In genomic region chr2:163204548-163205261, GRCm38 (mm10) we compare ENCODE assay signal across 8 mouse cellular contexts. TPM values are rescaled to one million over a fixed set of nuclear protein-coding genes. Genes with fewer than 3 reads are reported as not detected.
DNase-seq lines count a peak whose midpoint lies in the region; ATAC-seq lines count a peak whose summit lies in the region.

No protein-coding gene starts in this region.

- 0 out of 2 replicates have a peak, but pooled peaks cover 6% of the 10 kb centered on the region for H3K9me3 ChIP-seq in kidney, embryonic 15.5 days (replicated peaks)
- peaks cover 15% of the 10 kb centered on the region for H3K9me3 ChIP-seq in hindbrain, embryonic 10.5 days
- no peaks in the 10 kb centered on the region for H3K9me3 ChIP-seq in liver, embryonic 15.5 days (replicated peaks)
- H3K9me3 ChIP-seq in neural tube, embryonic 15.5 days (replicated peaks), result 0 out of 2 replicates have a peak, but pooled peaks cover 3% of the 10 kb centered on the region

- ATAC-seq in kidney, embryonic 15.5 days (replicated peaks; ENCODE audit: low FRiP score), result peak; percentile 58
- no peak for ATAC-seq in liver, embryonic 15.5 days (ENCODE audit: insufficient read depth)
- ATAC-seq in neural tube, embryonic 15.5 days (ENCODE audit: low FRiP score), result peak; percentile 18; the same call in 1 of the 2 replicates

- DNase-seq in kidney, adult 11 months, result no peak
- DNase-seq in embryo, embryonic 11 days, result peak; percentile 73
- DNase-seq in hindbrain, embryonic 10.5 days (ENCODE audit: low spot score), result peak; percentile 56
- no peak for DNase-seq in frontal cortex, postnatal 36 days (ENCODE audit: low spot score in 2 of 2)
- no peak for DNase-seq in left cerebral cortex, adult 8-10 months (ENCODE audit: low spot score in 2 of 2)

- H3K27ac ChIP-seq in kidney, embryonic 15.5 days, result no peak overlapping the region
- peak overlapping the region; percentile 92 for H3K27ac ChIP-seq in hindbrain, embryonic 10.5 days
- no peak overlapping the region for H3K27ac ChIP-seq in liver, embryonic 15.5 days (replicated peaks)
- peak overlapping the region; percentile 45 for H3K27ac ChIP-seq in neural tube, embryonic 15.5 days (replicated peaks)

- peak overlapping the region; percentile 89 for H3K4me2 ChIP-seq in kidney, embryonic 15.5 days
- peak overlapping the region; percentile 69 for H3K4me2 ChIP-seq in liver, embryonic 15.5 days
- H3K4me2 ChIP-seq in neural tube, embryonic 15.5 days, result peak overlapping the region; percentile 82

- WGBS in kidney, embryonic 15.5 days, result under 1% methylated on average over 40 of the region's 45 CpGs
- WGBS in hindbrain, embryonic 10.5 days, result 1% methylated on average over 45 of the region's 45 CpGs
- 2% methylated on average over 45 of the region's 45 CpGs for WGBS in liver, embryonic 15.5 days (ENCODE audit: insufficient replicate concordance)
- WGBS in neural tube, embryonic 15.5 days, result 1% methylated on average over 45 of the region's 45 CpGs

- H3K9ac ChIP-seq in kidney, embryonic 15.5 days, result peak overlapping the region; percentile 33; the same call in 1 of the 2 replicates
- no peak overlapping the region for H3K9ac ChIP-seq in liver, embryonic 15.5 days
- H3K9ac ChIP-seq in neural tube, embryonic 15.5 days (replicated peaks), result peak overlapping the region; percentile 60

- peak overlapping the region; percentile 52 for H3K4me3 ChIP-seq in kidney, embryonic 15.5 days (replicated peaks)
- H3K4me3 ChIP-seq in hindbrain, embryonic 10.5 days, result peak overlapping the region; percentile 73
- H3K4me3 ChIP-seq in liver, embryonic 15.5 days (replicated peaks), result peak overlapping the region; percentile 48
- peak overlapping the region; percentile 49 for H3K4me3 ChIP-seq in neural tube, embryonic 15.5 days (replicated peaks)

- H3K4me1 ChIP-seq in kidney, embryonic 15.5 days, result peaks cover 34% of the 10 kb centered on the region
- peaks cover 53% of the 10 kb centered on the region for H3K4me1 ChIP-seq in hindbrain, embryonic 10.5 days (replicated peaks)
- peaks cover 22% of the 10 kb centered on the region for H3K4me1 ChIP-seq in liver, embryonic 15.5 days (replicated peaks)
- peaks cover 38% of the 10 kb centered on the region for H3K4me1 ChIP-seq in neural tube, embryonic 15.5 days

- H3K27me3 ChIP-seq in kidney, embryonic 15.5 days, result peaks cover 89% of the 10 kb centered on the region
- H3K27me3 ChIP-seq in hindbrain, embryonic 10.5 days (ENCODE audit: insufficient read depth, poor library complexity, severe bottlenecking), result peaks cover 74% of the 10 kb centered on the region
- peaks cover 70% of the 10 kb centered on the region for H3K27me3 ChIP-seq in liver, embryonic 15.5 days
- H3K27me3 ChIP-seq in neural tube, embryonic 15.5 days (replicated peaks), result peaks cover 50% of the 10 kb centered on the region

- H3K36me3 ChIP-seq in kidney, embryonic 15.5 days, result no peaks in the 10 kb centered on the region
- peaks cover 5% of the 10 kb centered on the region; the same call in 1 of the 2 replicates for H3K36me3 ChIP-seq in hindbrain, embryonic 10.5 days
- H3K36me3 ChIP-seq in liver, embryonic 15.5 days (replicated peaks), result no peaks in the 10 kb centered on the region
- H3K36me3 ChIP-seq in neural tube, embryonic 15.5 days, result no peaks in the 10 kb centered on the region

RNA-seq across cellular contexts. Expression of gene Tox2, which starts 1.8 kb away (rescaled TPM):
- polyA plus RNA-seq in kidney, embryonic 15.5 days (2015; fragmentation: Nextera tagmentation; extraction: Ambion mirVana), result 1.7 and 2.7 TPM in 2 replicates
- polyA plus RNA-seq in hindbrain, embryonic 10.5 days (2016; fragmentation: Nextera tagmentation; extraction: Ambion mirVana), result 29.6 and 29.8 TPM in 2 replicates
- 0.46 and 0.69 TPM in 2 replicates for polyA plus RNA-seq in liver, embryonic 15.5 days (2015; fragmentation: Nextera tagmentation; extraction: Ambion mirVana)
- 20.8 and 23.4 TPM in 2 replicates for polyA plus RNA-seq in neural tube, embryonic 15.5 days (2015; fragmentation: Nextera tagmentation; extraction: Ambion mirVana)
- 10 to 100 TPM; 28.8 to 37.3 (median 34.1) TPM for total RNA-seq in left cerebral cortex, adult 8-10 months (2022)

Comparison
In these comparisons a context has a peak if more than half of its experiments do, and no peak if none do; other contexts are left out.
1. H3K27ac ChIP-seq: peak in hindbrain, embryonic 10.5 days (single experiment) and neural tube, embryonic 15.5 days (single experiment); none in kidney, embryonic 15.5 days (single experiment) and liver, embryonic 15.5 days (single experiment).
2. DNase-seq: peak in embryo, embryonic 11 days (single experiment) and hindbrain, embryonic 10.5 days (single experiment); none in kidney, adult 11 months (single experiment), frontal cortex, postnatal 36 days (0 of 2) and left cerebral cortex, adult 8-10 months (0 of 2).
3. Peak in every context shown above with its lines, with median percentiles within 50 percentile points of each other: H3K4me2 ChIP-seq and H3K4me3 ChIP-seq.